Mouse (Mus musculus) thymus, adult 2 months (tissue): ENCODE measurements at regions not wholly inside any gene's neighbourhood (a gene's known extent, or its start where the extent isn't known, plus 50 kb on each side); places are given as distances from the start of the nearest gene placed in this dataset.

ENCODE experiments used
- CTCF ChIP-seq: fragments of 200-500 bp; IDR thresholded peaks from 2 replicates; pipeline ENCODE4 v1.5.1; 2012; ENCODE audit warnings: mild to moderate bottlenecking, control low read depth, low read length, moderate library complexity, borderline replicate concordance; ENCODE audit not compliant: control insufficient read depth, poor library complexity, insufficient read depth; ENCODE audit errors: extremely low read depth
- POLR2A ChIP-seq: fragments of 200-500 bp; IDR thresholded peaks from 2 replicates; pipeline ENCODE4 v1.6.1; 2012; ENCODE audit warnings: mild to moderate bottlenecking, low read length, control low read depth, moderate library complexity; ENCODE audit not compliant: control insufficient read depth, poor library complexity, insufficient read depth; ENCODE audit errors: extremely low read depth

DNA sequence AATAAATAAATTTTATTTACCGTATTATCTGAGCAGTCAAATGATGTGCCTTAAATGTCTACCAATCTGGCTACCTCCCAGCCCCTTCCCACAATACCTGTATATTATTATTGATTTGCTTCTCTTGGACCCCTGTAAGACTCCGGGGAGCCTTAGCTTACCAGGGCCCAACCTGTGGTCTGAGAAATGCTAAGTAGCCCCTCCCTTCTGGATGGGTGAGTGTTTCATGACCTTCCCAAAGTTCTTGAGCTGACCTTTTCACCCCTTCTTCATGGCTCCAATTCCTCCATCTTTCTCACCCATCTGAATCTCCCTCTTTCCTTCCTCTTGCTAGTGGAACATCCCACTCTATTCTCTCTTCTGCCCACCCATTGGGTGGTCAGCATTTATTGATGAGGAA, 67.2 kb upstream of the Rapgef5 start:
- TF ChIP-seq CTCF (no peak), POLR2A (no peak)
